ENCODE assay signal across 8 mouse cellular contexts in genomic region chr4:137468260-137469080, GRCm38 (mm10). TPM values are rescaled to one million over a fixed set of nuclear protein-coding genes. Genes with fewer than 3 reads are reported as not detected.
A peak's percentile ranks its signal among the peaks of the same experiment; 100 is the strongest.
DNase-seq lines count a peak whose midpoint lies in the region; ATAC-seq and TF ChIP-seq lines count a peak whose summit lies in the region.

TSS of gene Hspg2 (plus strand) at chr4:137468769.

- peak within 1 kb of the TSS; percentile 96 for H3K4me2 ChIP-seq in forebrain, embryonic 15.5 days (replicated peaks)
- peak within 1 kb of the TSS; percentile 84 for H3K4me2 ChIP-seq in liver, embryonic 16.5 days (ENCODE audit: low read depth, low read length)
- H3K4me2 ChIP-seq in neural tube, embryonic 13.5 days, result peak within 1 kb of the TSS; percentile 93

- 1% methylated on average over 69 of the region's 72 CpGs for WGBS in forebrain, embryonic 15.5 days
- 3% methylated on average over 72 of the region's 72 CpGs for WGBS in large intestine, adult 2 months
- WGBS in liver, embryonic 16.5 days (ENCODE audit: insufficient replicate concordance), result 1% methylated on average over 72 of the region's 72 CpGs
- WGBS in neural tube, embryonic 13.5 days, result 1% methylated on average over 72 of the region's 72 CpGs

- no peaks in the 10 kb centered on the region for H3K9me3 ChIP-seq in ES-E14 (ENCODE audit: control insufficient read depth, insufficient read depth, low read depth, low read length)
- H3K9me3 ChIP-seq in forebrain, embryonic 15.5 days, result no peaks in the 10 kb centered on the region
- no peaks in the 10 kb centered on the region for H3K9me3 ChIP-seq in liver, embryonic 16.5 days (replicated peaks; ENCODE audit: control insufficient read depth, low read length)
- H3K9me3 ChIP-seq in neural tube, embryonic 13.5 days, result no peaks in the 10 kb centered on the region

- H3K4me1 ChIP-seq in ES-E14 (ENCODE audit: control insufficient read depth in 2 of 2, insufficient read depth in 2 of 2, low read length in 2 of 2, poor library complexity in 1 of 2), result peaks cover 4 to 30% of the 10 kb centered on the region in 2 experiments
- peaks cover 22% of the 10 kb centered on the region for H3K4me1 ChIP-seq in forebrain, embryonic 15.5 days
- H3K4me1 ChIP-seq in liver, embryonic 16.5 days (ENCODE audit: control insufficient read depth, low read depth, low read length), result peaks cover 6% of the 10 kb centered on the region; the same call in 1 of the 2 replicates
- peaks cover 50% of the 10 kb centered on the region for H3K4me1 ChIP-seq in neural tube, embryonic 13.5 days (replicated peaks)

- H3K9ac ChIP-seq in ES-E14 (ENCODE audit: insufficient read depth, low read depth, low read length, poor library complexity, severe bottlenecking), result peak within 1 kb of the TSS; percentile 86
- H3K9ac ChIP-seq in forebrain, embryonic 15.5 days (replicated peaks), result peak within 1 kb of the TSS; percentile 53
- peak within 1 kb of the TSS; percentile 63 for H3K9ac ChIP-seq in liver, embryonic 16.5 days (ENCODE audit: low read depth, low read length)
- peak within 1 kb of the TSS; percentile 70 for H3K9ac ChIP-seq in neural tube, embryonic 13.5 days

- ATAC-seq in forebrain, embryonic 15.5 days (replicated peaks), result peak; percentile 85
- ATAC-seq in liver, embryonic 16.5 days (ENCODE audit: low read depth), result peak; percentile 84
- ATAC-seq in neural tube, embryonic 13.5 days (ENCODE audit: low read depth), result peak; percentile 89

- H3K4me3 ChIP-seq in ES-E14 (ENCODE audit: insufficient read depth in 1 of 2, low read depth in 1 of 2, low read length in 2 of 2, poor library complexity in 1 of 2, severe bottlenecking in 1 of 2), result peak within 1 kb of the TSS; percentile 82 to 96
- H3K4me3 ChIP-seq in forebrain, embryonic 15.5 days, result peak within 1 kb of the TSS; percentile 47
- H3K4me3 ChIP-seq in liver, embryonic 16.5 days (ENCODE audit: low read depth, low read length), result peak within 1 kb of the TSS; percentile 62
- H3K4me3 ChIP-seq in neural tube, embryonic 13.5 days, result peak within 1 kb of the TSS; percentile 57

- H3K36me3 ChIP-seq in ES-E14 (ENCODE audit: control insufficient read depth, insufficient read depth, low read length, poor library complexity, severe bottlenecking), result peaks cover 3% of the 10 kb centered on the region; the same call in 1 of the 2 replicates
- H3K36me3 ChIP-seq in forebrain, embryonic 15.5 days, result no peaks in the 10 kb centered on the region
- no peaks in the 10 kb centered on the region for H3K36me3 ChIP-seq in liver, embryonic 16.5 days (ENCODE audit: control insufficient read depth, insufficient read depth)
- H3K36me3 ChIP-seq in neural tube, embryonic 13.5 days, result no peaks in the 10 kb centered on the region

- H3K27ac ChIP-seq in ES-E14 (ENCODE audit: insufficient read depth, low read depth, low read length, poor library complexity, severe bottlenecking), result peak within 1 kb of the TSS; percentile 89
- peak within 1 kb of the TSS; percentile 51; the same call in 1 of the 2 replicates for H3K27ac ChIP-seq in forebrain, embryonic 15.5 days (replicated peaks)
- H3K27ac ChIP-seq in liver, embryonic 16.5 days (ENCODE audit: low read length), result no peak within 1 kb of the TSS
- H3K27ac ChIP-seq in neural tube, embryonic 13.5 days (replicated peaks), result peak within 1 kb of the TSS; percentile 71

- H3K27me3 ChIP-seq in forebrain, embryonic 15.5 days, result peaks cover 4% of the 10 kb centered on the region; the same call in 1 of the 2 replicates
- H3K27me3 ChIP-seq in liver, embryonic 16.5 days (ENCODE audit: control insufficient read depth, insufficient read depth, low read depth, low read length), result no peaks in the 10 kb centered on the region
- H3K27me3 ChIP-seq in neural tube, embryonic 13.5 days, result no peaks in the 10 kb centered on the region; the same call in 1 of the 2 replicates

- in situ Hi-C loops in ES-E14 (cut with MboI; ENCODE audit: low sequenced_read_pairs in 2 of 2, unreplicated experiment in 2 of 2), result no loop called here

- intact Hi-C loops in heart, postnatal 14 days (cut with DNase I), result no loop called here

- peak; percentile 97 for DNase-seq in ES-E14 (ENCODE audit: low read depth, low spot score)
- peak; percentile 74 to 78 for DNase-seq in cerebellum, adult 18-20 months
- DNase-seq in heart, postnatal 14 days, result peak; percentile 98 to 99
- peak; percentile 73 for DNase-seq in large intestine, adult 2 months (ENCODE audit: low read depth, low spot score)
- peak; percentile 18 for DNase-seq in telencephalon, adult 2 months (ENCODE audit: low read depth, low spot score)

TF ChIP-seq in ES-E14, 5 proteins besides CTCF, POLR2A, EP300 and RAD21:
- TF ChIP-seq HCFC1 (IDR thresholded peaks at IDR 0.05; ENCODE audit: borderline replicate concordance, insufficient read depth, low read length) (peak; percentile 58; the same call in 1 of the 2 replicates), CHD2 (IDR thresholded peaks at IDR 0.05; ENCODE audit: low read depth, low read length) (no peak)

RNA-seq across cellular contexts. Expression of gene Hspg2, which starts in this region (rescaled TPM):
- total RNA-seq in ES-E14 (2012; rRNA removed), result 226 and 278 TPM in 2 replicates
- 3.7 and 4.2 TPM in 2 replicates for polyA plus RNA-seq in forebrain, embryonic 15.5 days (2015; fragmentation: Nextera tagmentation; extraction: Ambion mirVana)
- 100 to 1,000 TPM; 436 to 447 TPM for total RNA-seq in heart, postnatal 14 days (2021)
- 19.7 and 22.8 TPM in 2 replicates for polyA plus RNA-seq in large intestine, adult 2 months (2012; rRNA removed)
- polyA plus RNA-seq in liver, embryonic 16.5 days (2015; fragmentation: Nextera tagmentation; extraction: Ambion mirVana), result 4.3 and 5.2 TPM in 2 replicates
- polyA plus RNA-seq in neural tube, embryonic 13.5 days (2015; fragmentation: Nextera tagmentation; extraction: Ambion mirVana), result 8.6 and 9.6 TPM in 2 replicates

Comparison
In these comparisons a context has a peak if more than half of its experiments do, and no peak if none do; other contexts are left out.
1. DNase-seq: peak in every context shown above with its lines; median percentile 98 in heart, postnatal 14 days; 97 in ES-E14; 76 in cerebellum, adult 18-20 months; 73 in large intestine, adult 2 months; 18 in telencephalon, adult 2 months.